Mouse (Mus musculus) neural tube, embryonic 10.5 days (tissue): ENCODE data around the gene Smim22.

Experiments
- DNase-seq: peaks from one replicate; pipeline ENCODE4 v3.0.0-alpha.2; 2017; ENCODE audit warnings: low spot score; ENCODE audit errors: extremely low spot score

The Smim22 gene

DNA sequence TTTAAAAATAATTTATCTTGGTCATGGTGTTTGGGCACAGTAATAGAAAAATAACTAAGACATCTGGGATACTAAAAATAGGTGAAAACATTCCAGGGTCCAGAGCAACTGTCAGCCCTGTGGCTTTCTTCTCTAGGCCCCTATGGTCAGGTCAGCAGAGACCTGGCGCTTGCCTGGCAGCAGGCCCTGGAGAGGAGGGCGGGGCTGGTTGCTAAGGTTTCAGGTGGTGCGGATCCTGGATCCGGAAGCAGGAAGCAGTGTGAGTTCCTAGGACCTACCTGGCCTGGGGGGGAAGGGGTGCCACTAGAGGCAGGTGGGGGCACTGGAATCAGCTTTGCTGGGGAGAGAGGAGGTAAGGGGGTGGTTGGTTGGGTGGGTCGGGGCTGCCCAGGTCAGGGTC, at the start of gene Smim22:
Gene Smim22 (plus strand): TSS at position 222 of the 400 bp plus-strand sequence.
- no peak for DNase-seq

DNA sequence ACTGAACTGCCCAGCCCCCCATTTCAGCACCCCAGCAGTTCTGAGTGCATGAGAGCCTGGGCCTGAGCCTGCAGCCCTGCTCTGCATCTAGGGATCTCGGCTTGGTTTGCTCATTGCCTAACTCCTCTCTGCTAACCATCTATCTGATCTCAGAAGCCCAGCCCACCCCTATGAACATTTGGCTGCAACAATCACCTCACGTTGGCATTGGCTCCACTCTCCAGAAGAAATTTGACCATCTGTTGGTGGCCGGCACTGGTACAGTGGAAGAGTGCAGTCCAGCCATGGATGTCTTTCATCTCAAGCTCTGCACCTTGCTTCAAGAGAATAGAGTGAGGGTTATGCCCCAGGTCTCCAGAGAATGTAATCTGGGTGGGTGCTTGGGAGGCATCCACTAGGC, 49.6 kb upstream of the Smim22 start:
- DNase-seq = no peak

DNA sequence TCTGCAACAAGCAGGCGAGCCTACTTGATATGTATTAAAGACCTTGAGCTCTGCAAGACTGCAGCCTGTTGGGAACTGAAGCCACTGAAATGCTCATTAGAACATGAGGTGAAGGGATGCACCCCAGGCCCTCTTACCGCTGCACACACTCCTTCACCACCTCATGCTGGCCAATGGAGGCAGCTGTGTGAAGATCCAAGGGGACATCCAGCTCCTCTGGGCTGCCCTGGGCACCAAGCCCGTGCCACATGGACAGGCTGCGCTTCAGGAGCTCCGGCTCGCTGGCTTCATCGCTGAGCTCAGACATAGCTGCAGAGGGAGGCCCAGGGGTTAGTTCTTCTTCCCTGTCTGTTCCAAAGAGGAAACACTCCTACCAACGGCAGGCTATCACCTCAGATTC, 46.8 kb upstream of the Smim22 start:
- no peak for DNase-seq

DNA sequence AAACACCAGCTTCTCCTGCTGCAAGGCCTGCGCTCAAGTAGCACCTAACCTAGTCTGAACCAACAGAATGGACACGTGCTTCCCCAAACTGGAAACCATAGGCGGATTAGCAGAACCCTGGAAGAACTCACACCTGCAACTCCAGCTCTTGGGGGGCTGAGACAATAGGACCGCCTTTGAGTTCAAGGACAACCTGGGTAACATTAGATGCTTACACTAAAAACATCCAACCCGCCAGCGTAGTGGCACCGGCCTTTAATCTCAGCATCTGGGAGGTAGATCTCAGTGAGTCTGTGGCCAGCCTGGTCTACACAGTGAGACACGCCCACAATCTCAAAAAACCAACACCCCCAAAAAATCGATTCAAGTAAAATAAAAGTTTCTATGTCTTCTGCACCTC, 43.7 kb upstream of the Smim22 start:
- no peak for DNase-seq

DNA sequence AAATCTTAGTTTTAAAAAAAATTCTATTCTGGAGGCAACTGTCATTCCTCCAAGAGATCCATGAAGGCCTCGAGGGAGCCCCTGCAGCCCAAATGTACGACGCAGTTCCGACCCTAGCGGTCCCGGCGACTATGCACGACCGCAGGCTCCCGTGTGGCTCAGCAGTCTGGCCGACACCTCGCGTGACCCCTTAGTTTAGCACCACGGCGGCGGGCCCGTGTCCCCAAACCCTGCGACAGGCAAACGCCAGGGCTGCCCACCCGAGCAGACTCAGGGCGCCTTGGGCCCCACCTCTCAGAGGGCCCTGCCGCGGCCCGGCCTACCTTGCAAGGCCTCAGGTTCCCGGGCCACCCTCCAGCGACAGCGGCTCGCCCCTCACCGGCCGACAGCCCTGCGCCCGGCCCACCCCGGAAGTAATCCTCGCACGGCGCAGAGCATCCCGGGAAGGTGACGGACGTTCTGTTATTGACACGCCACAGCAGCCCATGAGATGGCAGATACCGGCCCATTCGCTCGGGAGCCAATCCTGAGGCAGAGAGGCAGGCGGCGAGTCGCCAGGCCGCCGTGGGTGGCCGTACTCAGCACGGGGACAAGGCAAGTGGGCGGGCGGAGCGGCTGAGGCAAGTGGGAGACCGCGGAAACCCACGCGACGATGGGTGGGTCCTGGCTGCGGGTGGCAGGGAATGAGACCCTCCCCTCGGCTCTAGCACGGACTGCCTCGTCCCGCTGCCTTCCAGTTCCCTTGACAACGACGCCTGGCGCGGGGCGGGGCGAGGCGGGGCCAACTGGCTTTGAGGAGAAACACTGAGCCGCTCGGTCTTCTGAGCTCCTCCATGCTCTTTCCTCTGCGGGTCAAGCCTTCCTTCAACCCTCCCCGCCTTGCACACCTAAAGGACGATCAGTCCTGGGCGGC, 43.0 kb upstream of the Smim22 start, which contains the start of gene Anks3:
Gene Anks3 (minus strand): TSS at position 409 of the 913 bp plus-strand sequence.
- DNase-seq = peak; percentile 94

DNA sequence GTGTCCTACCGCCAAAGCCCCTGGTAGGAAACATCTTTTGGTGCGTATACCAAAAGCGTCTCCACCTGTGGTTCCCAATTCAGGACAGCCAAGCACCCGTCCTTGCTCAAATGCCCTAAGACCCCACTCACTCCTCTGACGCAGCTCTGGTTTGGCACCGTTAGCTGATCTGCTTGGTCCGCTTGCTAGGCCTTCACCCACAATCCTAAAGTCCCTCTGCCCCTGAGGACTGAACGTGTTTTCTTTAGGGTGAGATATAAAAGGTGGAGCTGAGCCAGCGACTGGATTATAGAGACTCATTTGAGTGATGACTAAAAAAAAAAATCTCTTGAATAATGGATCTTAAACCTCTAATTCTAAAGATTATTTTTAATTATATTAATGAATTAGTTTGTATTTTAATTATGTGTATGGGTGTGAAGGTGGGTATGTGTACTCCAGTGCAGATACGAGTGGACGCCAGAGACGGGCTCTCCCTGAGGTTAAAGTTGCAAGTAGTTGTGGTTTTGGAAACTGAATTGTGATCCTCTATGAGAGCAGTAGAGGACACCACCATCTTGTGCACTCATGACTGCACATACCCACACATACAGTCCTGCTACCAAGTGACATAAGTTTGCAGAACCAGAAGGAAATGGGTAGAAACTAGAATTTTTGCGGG, 42.2 kb upstream of the Smim22 start:
- no peak for DNase-seq

DNA sequence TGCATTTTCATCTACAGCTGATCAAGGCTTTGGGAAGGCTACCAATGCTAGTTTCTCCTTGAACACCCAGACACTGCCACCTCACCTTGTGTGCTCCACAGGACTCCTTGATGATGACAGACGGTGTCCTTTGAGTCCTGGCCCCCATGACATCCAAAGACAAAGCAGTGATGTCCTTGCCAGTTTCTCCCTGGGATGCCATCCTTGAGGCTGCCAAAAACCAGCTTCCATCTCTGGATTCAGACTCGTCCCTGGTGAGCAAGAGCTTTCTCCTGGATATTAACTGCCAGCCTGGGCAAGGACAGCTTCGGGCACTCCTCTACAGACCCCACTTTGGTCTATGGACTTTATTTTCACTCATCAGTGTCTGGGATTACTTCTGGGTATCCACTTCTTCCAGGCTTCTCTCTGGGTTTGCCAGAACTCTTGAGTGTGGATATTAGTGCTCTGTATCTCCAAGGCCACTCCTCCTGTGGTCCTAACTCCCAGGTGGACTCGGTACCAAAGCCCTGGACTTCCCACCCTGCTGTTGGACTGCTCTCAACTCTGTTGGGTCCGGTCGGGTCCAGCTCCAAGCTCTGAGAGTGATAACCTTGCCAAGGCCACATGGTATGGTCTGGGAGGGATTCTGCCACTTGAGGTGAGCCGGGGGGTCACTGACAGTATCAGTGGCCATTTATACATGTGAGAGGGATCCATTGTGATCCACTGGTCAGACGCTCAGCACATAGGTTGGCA, 41.5 kb upstream of the Smim22 start:
- no peak for DNase-seq

DNA sequence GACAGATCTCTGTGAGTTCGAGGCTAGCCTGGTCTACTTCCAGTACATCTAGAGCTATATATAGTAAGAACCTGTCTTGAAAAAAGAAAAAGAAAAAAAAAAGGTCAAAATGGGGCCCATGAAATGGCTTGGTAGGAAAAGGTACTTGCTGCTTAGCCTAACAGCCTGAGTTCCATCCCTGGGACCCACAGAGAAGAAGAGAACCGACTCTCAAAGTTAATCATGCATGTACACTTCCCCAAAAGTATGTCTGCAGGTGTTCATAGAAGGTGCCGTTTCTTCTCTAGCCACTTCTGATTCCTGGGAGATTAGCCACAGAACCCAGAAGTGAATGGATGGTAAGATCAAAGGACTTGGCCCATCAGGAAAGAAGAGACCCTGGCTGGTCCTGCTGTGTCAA, 38.7 kb upstream of the Smim22 start:
- no peak for DNase-seq

DNA sequence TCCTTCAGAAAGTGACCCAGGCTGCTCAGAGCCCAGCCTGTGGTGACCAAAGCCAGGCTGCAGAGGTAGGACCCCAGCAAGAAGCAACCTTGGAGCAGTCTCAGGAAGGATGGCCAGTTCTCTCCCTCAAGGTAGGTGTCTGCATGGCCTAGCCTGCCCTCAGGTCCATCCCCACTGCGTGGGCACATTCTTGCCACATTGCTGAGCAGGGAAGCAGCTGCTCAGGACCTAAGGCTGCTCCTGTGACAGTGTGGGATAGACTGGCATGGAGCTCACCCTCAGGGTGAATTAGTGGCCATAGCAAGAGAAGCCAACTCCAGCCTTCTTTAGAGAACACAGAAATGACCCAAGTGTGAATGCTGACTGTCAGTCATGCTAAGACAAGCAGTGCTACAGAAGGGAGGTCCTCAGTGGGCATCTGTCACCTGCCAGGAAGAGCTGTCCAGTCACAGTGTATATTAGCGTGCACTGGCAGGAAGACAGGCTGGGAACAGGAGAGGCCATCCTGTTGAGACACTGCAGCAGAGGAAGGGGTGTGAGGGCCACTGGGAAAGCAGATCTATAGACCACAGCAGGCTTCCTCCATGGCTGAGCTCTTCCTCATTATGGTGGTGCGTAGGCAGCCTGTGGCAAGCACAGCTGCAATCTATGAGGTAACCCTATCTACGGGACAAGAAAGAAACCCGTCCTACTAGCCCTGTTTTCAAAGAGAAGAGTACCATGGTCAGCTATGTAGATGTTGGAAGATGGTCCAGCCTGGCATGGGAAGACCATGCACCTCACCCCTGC, 37.8 kb upstream of the Smim22 start:
- DNase-seq = no peak

DNA sequence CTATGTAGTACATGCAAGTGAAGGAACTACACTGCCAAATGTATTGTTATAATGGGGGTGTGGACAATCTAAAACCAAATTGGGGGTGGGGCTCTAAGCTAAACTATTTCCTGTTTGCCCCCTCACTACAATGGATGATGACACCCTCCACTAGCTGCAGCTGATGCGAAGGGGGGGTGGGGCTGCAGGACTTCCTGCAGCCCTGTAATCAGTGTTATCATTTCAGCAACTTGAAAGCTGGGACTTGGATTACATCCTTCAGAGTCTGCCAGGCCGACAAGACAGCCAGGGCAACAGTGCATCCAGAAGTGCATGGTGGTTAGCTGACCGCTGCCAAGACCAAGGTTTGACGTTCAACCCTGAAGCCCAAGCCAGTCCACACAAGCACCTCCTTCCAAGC, 35.5 kb upstream of the Smim22 start:
- DNase-seq = no peak

DNA sequence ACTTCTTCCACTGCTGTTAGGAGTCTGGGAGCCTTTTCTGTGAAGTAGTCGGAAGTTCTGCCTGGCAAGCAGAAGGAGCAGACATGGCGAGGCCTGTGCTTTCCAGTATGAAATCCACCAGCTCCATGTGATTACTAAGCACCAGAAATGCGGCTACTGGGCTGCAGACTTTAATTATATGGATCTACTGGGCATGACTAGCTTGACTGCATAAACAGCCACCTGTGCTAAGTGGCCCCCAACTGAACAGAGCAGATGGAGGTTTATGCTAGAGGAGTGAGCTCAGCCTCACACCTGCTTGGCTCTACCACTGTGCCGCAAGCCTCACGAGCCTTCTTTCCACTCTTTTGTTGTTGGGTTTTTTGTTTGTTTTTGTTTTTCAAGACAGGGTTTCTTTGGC, 32.6 kb upstream of the Smim22 start:
- DNase-seq = no peak

DNA sequence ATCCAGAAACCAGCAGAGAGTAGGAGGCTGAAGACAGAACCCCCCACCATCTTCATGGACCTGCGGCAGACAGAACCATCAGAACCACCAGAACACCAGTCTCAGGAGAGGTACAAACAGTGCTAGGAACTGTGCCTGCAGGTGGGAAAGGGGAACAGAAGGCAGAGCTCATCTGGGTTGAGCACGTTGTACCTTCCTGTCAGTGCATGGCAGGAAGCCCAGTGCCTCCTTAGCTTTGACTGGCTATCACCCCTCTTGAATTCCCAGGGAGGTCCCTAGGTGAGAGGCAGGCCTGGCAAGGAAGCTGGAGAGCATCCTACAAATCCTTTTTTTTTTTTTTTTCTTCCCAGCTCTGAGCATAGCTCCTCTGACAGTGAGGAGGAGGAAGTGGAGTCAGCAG, 30.9 kb upstream of the Smim22 start:
- no peak for DNase-seq

DNA sequence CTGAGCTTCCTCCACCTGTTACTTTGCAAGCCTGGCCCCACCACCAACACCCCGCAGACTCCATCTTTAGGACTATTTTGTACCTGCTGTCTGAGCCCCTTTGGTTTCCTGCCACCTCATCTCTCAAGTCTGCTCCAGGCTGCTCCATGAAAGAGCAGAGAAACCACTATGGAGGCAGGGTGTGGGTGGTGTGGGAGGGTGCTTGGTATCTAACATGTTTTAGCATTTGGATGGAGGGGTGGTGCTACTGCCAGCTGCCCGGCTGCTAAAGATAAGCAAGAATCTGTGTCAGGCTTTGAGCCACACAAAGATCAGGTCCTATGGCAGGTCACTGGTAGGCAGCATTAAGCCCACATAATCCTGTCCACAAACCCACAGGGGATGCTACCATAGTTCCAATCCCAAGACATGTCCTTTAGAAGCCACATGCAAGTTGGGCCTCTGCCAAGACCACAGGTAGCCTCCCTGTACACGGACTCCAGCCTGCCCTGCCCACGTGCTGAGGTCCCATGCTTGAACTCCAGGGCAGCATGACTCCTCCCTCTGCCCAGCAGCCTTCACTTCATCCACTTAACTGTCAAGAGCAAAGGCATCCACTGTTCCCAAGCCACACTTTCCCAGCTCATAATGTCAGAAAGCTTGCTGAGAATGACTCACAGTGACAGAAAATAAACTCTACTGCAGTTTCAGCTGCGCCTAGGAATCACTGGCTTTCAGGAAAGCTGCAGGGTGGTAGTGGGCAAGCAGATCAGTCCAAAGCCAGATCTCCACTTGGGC, 28.6 kb upstream of the Smim22 start:
- DNase-seq = no peak

DNA sequence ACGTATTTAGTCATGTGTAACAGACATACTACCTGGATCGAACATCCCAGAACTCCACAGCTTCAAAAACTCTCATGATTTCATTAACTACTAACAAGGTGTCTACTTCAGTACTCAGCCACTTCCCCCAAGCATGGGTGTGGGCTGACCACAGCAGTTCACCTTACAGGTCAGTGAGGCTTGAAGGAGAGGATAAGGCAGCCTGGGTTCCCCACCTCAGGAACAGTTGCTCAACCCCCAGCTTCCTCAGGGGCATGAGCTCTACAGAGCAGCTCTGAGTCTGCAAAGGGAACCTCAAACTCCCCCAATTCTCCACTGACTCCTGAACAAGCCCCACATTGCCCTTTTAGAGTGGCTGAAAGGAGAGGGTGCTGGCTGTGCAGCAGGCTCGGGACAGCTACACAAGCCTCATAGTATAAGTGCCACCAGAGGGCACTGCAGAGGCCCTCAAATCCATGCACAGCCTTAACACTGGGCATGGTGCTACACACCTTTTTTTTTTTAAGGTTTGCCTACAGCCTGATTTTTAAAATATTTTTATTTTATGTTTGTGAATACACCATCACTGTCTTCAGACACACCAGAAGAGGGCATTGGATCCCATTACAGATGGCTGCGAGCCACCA, 27.2 kb upstream of the Smim22 start:
- no peak for DNase-seq

DNA sequence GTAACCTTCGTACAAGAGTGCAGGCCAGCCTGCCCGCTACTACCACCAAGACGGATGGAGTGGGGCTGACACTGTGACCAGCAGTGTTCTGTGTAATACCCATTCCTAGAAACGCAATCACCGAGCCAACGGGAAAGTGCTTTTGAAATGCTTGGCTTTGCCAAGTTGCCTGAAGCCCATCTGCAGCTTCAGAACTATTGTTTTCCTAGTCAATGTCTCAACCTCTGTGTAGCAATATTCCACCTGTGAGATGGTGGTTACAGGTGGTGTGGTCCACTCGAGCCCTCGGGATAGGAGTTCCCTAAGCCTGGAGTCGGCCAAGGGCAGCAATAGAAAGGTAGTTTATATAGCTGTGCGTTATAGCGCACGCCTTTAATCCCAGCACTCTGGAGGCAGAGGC, 22.4 kb upstream of the Smim22 start:
- DNase-seq = no peak

DNA sequence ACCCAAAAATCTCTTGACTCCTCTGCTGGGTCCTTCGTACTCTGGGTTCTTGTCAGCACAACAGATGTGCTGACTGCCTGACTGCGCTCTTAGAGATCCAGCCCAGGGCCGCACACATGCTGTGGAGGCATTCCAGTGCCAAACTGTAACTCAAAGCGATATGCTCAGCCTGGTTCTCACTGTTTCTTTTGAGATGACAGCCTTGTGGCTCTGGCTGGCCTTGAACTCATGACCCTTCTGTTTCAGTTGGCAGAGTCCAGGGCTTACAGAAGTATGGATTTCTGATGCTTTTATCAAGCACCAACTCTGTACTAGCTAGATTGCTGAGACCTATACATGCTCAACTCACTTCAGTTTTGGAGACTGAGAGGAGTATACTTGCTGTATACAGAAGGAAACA, 13.8 kb upstream of the Smim22 start:
- DNase-seq = no peak

DNA sequence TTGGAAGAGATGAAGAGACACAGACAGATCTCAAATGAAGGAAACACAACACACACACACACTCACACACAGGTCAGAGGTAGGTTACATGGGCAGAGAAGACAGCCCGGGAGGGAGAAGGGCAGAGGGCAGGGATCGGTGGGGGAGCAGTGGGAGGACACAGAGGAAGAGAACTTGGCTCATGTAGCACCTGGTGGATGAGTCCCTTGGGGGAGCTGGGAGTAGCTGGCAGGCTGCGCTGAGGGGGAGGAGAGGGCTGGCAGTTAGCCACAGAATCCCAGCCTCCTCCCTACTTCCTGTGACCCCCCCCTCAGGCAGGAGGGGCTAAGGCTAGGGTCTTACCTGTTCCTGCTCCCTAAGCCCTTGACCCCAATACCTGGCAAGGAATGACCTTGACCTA, 9.5 kb upstream of the Smim22 start, which contains the start of gene Sept12:
Gene Sept12 (minus strand): TSS at position 300 of the 400 bp plus-strand sequence.
- DNase-seq = no peak

DNA sequence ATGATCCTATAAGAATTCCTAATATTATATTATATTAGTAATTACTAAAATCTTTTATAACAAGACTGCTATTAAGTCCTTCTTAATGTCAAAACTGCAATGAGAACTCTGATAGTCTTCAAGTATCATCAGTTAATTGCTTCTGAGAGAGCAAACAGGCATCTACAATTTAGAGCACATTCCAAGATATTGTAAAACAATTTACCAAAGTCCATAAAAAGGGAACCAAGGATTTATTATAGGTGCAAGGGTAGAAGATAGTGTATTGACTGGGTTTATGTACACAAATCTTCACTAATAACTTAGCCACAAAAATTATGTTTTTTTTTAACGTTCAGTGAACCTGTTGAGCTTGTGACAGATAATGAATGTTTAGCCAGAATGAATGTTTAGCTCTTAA, 8.1 kb upstream of the Smim22 start:
- no peak for DNase-seq

DNA sequence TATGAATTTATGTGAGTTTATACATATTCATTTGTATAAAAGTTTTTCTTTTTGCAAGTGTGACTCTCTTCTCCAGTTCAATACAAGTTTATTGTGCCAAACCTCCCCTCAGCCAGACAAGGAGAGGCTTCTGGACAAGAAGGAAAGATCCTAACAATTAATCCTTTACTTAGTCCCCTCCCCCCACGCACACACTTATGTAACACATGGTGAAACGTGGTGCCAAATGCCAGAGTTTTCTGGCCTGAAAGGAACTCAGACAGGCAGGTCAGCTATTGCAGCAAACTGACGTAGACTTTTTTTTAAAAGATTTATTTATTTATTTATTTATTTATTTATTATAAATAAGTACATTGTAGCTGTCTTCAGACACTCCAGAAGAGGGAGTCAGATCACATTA, 6.5 kb upstream of the Smim22 start:
- no peak for DNase-seq

DNA sequence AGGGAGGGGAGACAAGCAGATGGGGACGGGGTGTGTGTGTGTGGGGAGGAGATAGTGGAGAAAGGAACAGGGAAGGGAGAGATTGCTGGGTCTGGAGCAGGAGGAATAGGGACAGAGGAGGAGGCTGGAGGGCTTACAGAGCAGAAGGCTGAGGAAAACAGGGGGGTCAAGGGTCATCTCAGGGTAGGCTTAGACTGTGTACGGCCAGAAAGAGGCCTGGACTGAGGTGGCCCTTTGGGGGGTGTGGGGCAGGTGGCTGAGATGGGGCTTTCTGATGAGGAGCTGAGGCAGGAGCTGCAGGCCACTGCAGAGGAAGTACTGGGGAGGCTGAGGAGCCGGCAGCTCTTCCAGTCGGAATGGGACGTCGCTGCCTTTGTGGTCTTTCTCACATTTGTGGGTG, 404 bp downstream of the Smim22 start:
- DNase-seq = no peak
